Mouse (Mus musculus) brain, adult 10 weeks (tissue): ENCODE measurements around the gene Zmat5. TPM values are rescaled to one million over a fixed set of nuclear protein-coding genes. Genes with fewer than 3 reads are reported as not detected.

Experiments
- polyA plus RNA-seq: library from polyadenylated mRNA; stranded (reverse); fragments of 350-450 nt; fragmentation: Illumina TruSeq; extraction: RNeasy Lipid Tissue Mini Kit (QIAGEN cat#74804); gene quantifications from one replicate; pipeline ENCODE4 v1.2.3, GENCODE M21; 2015; ENCODE audit warnings: low read depth, low replicate concordance

The Zmat5 gene
- 50.6 TPM for polyA plus RNA-seq

DNA sequence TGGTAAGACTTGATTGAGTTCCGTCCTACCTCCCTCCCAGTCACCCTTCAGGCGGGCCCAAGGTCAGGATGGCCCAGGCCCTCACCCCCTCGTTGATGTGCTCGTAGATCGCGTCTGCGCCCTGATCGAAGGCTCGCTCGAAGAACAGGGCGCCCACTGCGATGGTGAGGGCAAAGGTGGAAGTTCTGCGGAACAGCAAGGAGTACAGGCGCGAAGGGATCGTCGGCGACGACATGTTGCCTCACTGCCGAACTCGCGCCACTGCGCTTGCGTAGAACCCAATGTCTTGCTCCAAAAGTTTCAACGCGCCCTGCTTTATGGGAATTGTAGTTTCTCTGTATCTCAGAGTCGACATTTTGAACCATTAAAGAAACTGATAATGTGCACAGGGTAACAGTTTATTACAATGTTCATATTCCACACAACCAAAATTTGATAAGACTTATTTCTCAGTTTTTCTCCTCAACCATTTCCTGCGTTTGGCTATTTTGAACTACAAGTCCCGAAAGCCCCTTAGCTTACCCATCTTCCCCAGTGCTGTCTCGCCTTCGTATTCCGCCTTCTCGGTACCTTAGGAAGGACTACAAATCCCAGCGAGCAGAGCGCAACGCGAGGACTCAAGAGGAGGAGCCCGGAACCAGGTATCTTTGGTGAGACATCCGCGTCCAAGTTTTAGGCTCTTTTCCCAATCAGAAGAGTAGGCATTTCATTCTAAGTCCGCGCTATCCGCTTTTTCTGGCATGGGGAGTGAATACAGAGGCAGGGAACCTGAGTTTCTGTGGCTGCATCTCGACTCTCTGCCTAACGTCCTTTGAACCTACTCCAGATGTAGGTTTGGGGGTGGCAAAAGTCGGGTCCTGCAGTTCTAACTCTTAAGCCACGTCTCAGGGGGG is at the start of gene Zmat5, which contains the start of gene Uqcr10:
Zmat5 (plus strand) TSS at position 607 of the 893 bp plus-strand sequence.
Uqcr10 (minus strand) TSS at position 271 of the 893 bp plus-strand sequence.

DNA sequence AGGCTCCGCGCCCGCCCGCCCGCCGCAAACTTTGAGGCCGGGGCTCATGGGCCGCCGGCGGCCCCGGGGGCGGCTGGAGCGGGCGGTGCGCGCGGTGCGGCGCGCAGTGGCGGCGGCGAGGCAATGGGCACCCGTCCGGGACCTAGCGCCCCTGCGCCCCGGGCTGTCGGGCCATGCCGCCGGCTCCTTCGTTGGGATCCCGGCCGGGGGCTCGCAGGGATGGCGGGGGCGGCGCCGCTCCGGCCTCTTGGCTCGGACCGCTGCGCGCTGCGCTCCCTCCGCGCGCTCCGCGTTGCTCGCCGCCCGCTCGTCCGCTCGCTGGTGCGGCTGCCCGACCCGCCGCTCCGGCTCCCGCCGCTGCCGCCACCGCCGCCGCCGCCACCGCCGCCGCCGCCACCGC is 42.3 kb downstream of the Zmat5 start, which contains the start of gene Cabp7:
Cabp7 (minus strand) TSS at position 46 of the 400 bp plus-strand sequence.

Other genes with a start within 250 kb of the Zmat5 start
- gene Mtmr3, start 109.8 kb upstream of the Zmat5 start, polyA plus RNA-seq, result 46.6 TPM
- not detected for gene Gm11032, start 84.6 kb upstream of the Zmat5 start, polyA plus RNA-seq
- gene Ascc2, start 66.9 kb upstream of the Zmat5 start, polyA plus RNA-seq, result 16.6 TPM
- 897 TPM for gene Uqcr10, start 336 bp upstream of the Zmat5 start, polyA plus RNA-seq
- 49.2 TPM for gene Cabp7, start 42.1 kb downstream of the Zmat5 start, polyA plus RNA-seq
- 61.5 TPM for gene Nf2, start 144.9 kb downstream of the Zmat5 start, polyA plus RNA-seq
- gene Nipsnap1, start 169.3 kb downstream of the Zmat5 start, polyA plus RNA-seq, result 110 TPM
- 37.5 TPM for gene Thoc5, start 190.6 kb downstream of the Zmat5 start, polyA plus RNA-seq
- gene Nefh, start 243.4 kb downstream of the Zmat5 start, polyA plus RNA-seq, result 62.0 TPM